Mouse (Mus musculus) embryo, embryonic 10 days (tissue): ENCODE results near the gene Lrba.

Experiments used
- DNase-seq: peaks from one replicate; pipeline ENCODE4 v3.0.0-alpha.2; 2015; ENCODE audit warnings: low spot score

Gene Lrba

DNA sequence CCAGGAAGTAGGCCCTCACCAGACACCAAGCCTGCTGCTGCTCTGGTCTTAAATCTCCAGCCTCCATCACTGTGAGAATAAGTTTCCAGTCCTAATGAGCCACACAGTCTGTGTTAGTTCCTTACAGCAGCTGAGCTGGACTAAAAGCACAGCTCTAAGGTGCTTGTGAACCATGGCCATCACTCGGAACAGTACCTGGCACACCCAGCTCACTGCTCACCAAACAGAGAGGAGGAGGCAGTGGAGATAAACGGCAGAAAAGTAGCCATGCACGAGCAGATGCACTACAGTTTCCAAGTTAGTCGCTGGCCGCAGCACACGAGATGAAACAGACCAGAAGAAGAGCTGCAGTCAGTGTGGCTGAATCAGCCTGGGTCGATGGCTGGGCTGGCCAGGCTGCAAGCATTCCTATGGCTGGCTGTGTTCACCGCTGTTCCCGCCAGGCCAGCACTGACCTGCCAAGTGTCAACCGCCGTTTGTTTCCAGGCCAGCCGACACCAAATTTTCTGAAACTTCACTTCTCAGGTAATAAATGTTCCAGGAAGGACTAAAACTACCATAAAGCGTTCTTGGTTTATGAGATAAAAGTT is 573.5 kb downstream of the Lrba start:
- no peak for DNase-seq

DNA sequence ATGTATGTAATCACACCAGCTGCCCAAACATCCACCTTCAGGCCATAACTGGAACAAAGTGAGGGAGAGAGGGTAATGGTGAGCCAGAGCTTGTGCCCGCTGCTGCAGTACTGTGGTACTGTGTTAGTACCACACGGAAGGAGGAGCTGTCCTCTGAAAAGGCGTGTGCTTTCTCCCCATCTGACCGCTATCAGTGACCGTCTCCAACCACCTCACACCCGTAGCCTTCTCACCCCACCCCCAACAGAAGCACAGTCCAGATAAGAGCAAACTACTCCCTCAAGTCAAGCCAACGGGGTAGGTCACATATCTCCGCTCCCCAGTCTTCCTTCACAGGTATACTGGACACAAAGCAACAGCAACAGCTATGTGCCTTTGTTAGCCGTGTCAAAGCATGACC is 574.6 kb downstream of the Lrba start:
- no peak for DNase-seq

DNA sequence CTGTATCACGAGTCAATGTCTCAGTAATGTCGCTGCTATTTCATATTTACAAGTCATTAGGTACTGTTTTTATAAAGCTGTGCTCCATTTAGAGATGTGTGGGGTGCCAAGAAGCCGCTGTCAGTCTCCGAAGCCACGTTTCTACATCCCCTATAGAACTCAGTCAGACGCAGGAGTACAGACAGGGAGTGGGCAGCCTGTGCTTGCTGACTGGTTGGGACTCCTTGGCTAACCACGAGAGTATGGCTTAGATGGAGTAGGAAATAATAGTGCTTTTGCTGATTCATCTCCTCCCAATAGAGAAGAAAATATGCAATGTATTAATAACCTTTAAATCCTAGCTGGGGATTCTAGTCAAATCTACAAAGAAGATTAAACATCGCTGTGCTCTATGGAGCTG is 576.4 kb downstream of the Lrba start:
- DNase-seq, result no peak

DNA sequence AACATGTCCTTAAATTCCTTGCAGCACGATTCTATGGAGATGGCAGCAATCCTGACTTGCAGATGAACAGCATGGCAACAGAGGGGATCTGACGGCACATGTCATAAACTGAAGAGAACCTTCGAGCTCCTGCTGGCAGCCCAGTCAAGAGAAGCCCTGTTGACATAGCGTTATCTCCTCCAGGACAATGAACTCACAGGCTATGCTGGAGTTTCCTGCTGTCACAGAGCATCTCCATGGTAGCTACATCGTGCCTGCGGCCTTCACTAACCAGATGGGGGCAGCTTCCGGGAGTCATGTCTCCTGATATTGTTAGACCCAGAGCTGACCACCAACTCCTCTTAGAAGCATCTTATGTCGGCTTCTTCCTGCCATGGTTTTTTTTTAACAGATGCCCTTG is 578.3 kb downstream of the Lrba start:
- no peak for DNase-seq

DNA sequence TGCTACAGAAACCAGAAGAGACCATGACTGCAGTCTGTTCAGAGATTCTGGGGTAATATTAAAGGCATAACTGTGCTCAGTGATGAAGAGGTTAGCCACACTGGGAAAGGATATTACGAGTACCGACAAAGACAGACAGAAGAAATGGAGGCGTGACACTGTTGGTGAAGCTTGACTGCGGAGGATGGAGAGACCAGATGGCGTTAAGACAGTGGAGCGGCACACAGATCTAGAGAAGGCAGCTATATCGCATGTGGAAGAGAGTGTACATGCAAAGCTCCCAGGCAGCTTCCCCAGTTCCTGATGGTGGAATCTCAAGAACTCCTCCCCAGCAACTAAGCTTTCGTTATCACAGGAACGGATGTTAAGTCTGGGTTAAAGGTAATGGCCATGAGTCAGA is 579.8 kb downstream of the Lrba start:
- no peak for DNase-seq

DNA sequence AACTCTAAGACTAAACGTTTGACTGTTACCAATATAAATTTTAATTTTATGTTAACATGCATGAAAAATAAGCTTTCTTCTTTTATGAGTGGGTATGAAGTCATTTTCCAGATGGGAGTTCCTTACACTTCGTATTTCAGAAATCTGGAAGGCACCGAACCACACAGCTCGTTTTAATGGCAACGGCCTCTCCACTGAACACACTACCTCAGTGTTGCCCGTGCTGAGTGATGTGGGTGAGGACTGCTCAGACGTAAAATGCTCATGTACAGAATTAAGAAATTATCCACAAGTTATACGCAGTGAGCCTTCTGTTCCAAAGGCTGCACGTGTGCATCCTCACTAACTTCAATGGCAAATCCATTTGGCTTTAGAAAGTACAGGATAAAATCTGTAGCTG is 582.4 kb downstream of the Lrba start:
- no peak for DNase-seq

DNA sequence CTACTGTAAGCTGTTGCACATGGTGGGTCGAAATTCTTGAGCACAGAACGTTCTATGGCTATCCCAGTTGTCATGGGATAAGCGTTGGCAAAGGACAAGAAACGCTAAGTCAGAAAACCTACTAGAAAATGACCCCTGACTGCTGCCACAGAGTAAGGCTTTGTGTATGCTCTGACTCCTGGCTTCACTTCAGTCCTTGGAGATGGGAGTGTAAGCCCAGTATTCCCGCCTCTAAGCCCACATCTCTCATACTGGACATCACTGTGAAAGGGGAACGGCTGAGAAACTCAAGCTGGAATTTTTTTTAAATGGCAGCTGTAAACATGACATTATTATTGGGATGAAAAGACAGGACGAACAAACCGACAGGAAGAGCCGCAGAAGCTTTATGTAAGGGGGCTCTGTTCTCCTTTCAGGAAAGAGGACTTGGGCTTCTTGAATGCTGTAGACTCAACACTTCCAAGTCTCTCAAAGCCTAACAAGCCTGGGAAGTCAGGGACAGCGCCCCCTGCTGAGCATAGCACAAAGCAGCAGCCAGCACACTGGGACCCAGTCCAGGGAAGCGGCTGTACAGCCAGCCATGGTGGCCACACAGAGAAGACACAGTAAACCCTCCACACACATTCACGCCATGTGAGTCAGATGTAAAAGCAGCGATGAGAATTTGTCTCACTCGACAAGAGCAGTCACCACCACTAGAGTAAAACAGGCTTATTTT is 583.4 kb downstream of the Lrba start:
- peak; percentile 74 for DNase-seq

DNA sequence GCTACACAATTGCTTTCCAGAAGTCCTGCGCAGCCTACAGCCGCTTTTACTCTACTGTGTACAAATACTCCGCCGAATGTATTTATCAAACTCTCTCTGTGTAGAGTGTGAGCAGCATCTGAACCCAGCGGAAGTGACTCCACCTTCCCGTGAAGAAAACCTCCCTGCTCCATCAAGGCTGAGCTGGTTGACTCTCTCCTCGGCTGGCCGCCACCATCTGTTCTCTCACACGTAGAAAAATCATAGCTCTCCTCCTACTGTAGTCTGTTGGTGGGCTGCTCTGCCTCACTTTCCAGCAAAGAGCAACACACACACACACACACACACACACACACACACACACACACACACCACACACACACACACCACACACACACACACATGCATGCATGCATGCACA is 584.7 kb downstream of the Lrba start:
- DNase-seq, result no peak

DNA sequence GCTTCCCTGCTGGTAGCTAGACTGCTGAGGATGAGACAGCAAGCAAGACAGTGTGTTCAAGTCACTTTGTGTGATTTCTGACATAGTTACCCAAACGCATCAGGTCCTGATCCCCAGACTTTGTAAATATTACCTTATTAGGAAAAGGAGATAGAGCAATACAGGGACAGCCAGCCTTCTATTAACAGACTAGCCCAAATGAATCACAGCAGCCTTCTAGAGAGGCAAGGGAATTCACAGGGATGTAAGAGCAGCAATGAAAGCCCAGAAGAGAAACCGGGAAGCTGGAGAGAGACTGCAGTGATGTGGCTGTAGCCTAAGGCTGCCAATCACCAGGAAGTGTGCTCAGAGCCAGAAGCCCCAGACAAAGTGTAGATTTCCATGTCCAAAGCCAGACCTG is 585.2 kb downstream of the Lrba start:
- DNase-seq, result no peak

DNA sequence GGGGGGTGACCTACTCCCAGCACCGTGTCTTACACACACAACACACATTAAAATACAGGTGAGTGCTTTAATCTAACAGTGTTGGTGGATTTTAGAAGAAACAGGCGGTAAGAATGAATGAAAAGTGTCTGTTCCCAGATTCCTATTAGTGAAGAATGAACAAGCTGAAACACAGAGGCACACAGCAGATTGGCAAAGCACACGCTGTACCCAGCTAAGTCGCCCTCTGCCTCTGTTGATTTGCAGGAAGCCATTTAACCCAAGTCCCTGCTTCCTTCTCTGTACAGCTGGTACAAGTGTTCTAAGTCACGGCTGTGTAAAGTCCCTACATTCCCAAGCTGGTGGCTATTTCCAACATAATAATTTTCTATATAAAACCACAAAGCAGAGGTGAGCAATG is 586.4 kb downstream of the Lrba start:
- DNase-seq, result no peak

DNA sequence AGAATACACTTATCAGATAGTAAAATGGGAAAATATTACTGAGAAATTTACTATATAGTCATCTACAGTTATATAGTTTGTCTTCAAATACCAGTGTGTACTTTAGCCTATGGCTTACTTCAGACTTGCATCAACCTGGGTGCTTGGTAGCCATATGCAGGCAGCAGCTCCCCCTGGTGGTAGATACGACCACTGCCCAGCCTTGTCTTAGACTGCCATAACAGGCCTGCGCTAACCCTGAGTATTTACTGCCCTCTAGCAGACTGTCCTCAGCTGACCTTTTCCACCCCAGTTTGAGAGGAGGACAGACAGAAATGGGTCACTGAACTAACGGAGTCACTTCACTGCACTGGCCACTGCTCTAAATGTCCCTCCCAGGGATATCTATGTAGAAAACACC is 588.2 kb downstream of the Lrba start:
- peak; percentile 94 for DNase-seq

DNA sequence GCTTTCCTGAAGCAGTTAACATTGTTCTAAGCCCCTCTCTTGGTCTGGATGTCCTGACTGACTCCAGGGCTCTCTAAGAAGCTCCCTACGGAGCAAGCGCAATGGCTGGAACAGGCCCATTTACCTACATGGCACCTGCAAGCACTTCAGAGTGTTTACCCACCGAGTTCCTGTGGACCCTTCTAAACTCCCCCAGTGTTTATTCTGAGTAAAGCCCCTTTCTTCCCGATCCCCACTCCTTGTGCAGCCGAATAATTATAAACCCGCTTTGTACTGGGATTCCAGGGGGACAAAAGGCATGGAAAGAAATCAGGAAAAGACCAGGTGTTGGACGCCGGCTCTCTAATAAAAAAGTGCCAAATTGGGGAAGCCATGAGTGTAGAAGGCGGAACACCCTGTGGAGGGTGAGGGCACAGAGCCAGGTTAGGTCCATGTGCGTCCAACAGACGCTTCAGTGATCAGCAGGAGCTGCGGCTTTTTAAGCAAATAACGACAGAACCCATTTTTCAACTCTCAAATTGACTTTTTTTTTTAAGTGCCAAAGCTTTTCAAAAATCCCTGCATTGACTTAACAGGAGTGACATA is 593.6 kb downstream of the Lrba start:
- DNase-seq, result no peak

DNA sequence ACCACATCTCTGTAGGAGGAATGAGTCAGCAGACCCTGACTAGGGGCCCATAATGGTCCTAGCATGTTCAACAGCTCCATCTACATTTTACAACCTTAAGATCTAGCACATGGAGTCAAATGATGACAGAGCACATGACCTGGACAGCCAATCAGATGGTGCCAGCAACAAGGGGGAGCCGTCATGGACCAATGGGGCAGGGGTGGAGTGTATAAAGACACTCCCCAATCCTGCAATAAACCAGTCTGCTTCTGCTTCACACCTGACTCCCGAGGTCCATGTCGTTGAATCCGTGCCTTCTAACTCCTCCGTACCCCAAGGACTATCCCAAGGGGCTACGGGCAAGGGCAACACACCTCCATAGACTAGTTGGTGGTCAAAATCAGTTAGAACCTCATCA is 594.9 kb downstream of the Lrba start:
- DNase-seq, result no peak

DNA sequence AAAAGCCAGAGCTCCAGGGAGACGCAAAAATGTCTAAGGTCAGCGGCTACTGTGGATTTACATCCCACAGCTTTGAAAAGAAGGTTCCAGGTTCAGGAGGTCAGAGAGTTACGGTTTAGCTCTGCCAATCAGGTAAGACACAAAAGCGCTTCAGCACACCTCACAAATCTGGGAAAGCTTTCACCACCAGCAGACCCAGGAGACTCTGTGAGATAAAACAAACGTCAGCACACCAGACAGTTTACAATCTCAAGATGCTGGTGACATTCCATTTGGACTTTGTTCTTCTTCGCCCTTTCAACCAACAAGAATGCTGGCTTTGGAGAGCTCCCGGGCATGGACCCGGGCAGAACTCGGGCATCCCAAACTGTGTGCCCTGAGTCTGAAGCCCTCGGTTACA is 595.9 kb downstream of the Lrba start:
- DNase-seq, result peak; percentile 47

DNA sequence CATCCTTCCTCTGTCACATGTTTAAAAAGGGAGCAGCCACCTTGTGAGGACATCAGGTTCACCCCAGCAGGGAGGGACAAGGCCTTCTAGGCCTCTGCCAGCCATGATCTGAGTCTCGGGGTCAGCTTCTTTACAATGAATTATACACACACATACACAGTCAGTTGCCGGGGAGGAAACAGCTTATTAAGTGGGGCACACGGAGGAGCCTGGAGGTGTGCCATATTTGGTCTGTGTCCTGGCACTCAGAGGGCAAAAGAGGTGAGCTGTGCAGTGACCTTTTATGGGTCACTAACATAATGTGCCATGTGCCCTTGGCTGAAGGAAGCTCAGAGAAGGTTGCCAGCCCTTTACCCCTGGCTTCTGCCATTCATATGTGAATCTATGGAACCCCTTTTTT is 596.9 kb downstream of the Lrba start:
- DNase-seq, result no peak

DNA sequence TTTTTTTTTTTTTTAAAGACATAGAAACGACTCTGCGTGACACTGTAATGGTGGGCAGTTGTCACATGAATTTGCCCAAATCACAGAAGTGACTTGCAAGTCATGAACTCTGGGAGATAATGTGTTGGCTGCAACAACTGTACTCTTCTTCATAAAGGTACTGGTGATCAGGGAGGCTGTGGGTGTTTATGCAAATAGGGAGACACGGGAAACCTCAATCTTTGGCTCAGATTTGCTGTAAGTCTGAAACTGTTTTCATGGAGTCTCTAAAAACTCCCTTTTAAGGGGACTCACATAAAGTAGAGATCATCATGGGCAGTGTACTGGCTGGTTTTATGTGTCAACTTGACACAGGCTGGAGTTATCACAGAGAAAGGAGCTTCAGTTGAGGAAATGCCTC is 603.0 kb downstream of the Lrba start:
- no peak for DNase-seq

DNA sequence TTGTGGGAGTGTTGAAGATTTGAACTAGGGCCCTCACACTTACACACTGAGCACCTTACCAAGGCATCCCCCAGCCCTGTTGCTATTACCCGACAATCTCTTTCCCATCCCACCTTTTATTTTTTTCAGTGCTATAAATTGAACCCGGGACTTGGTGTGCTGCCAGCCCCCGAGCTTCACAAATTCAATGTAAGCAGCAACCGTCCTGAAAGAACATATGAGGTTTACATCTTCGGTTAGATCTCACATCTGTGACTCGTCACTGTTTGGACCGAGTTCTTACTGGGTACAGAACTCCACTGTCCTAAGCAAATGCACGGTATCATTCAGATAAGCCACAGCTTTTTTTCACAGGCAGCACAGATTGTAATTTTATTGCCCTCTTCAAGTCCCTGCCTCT is 607.6 kb downstream of the Lrba start:
- DNase-seq, result no peak
